ENCODE assay signal across 12 mouse cellular contexts in the genomic region with DNA sequence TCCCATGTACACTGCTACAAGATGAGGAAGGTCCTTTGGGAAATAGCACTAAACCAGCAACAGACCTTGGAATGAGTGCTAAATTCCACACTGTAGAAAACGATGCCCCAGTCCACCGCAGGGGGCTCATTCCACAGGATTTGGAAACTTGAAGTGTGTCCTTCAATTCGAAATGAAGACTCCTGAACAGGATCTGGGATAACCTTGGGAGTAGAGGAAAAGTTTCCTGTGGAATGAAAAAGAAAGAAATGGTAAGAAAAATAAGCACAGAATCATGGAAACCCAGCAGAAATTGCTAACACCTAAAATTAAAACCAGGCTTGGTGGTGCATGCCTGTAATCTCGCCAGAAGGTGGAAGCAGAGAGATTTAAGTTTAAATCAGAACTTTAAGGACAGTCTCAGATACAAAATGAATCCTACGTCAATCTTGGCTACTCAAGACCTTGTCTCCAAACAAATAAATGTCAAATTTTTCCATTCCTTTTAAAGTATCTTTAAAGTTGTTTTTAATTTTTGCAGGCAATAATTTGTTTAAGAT.
A peak's percentile ranks its signal among the peaks of the same experiment; 100 is the strongest.
DNase-seq lines count a peak whose midpoint lies in the region; ATAC-seq and TF ChIP-seq lines count a peak whose summit lies in the region.
"Had no signal": no experiment of that assay in that cellular context is flagged by ENCODE, and none has a peak within 500 bp of the region (broad histone marks: within the 10 kb centered on the region; RNA-seq: fewer than 3 reads in every experiment).

No protein-coding gene starts in this region.

- DNase-seq in hindbrain, embryonic 11.5 days (ENCODE audit: low spot score): peak; percentile 34
- DNase-seq in hindbrain, embryonic 14.5 days (ENCODE audit: low spot score): no peak
- DNase-seq in lung, embryonic 14.5 days: peak; percentile 56
- no peak for DNase-seq in lung, adult 2 months
- DNase-seq in NIH3T3 (ENCODE audit: low read depth): peak; percentile 45
- DNase-seq in mesoderm, embryonic 11.5 days (ENCODE audit: low read depth, low spot score): peak; percentile 30
- no peak for DNase-seq in cerebellum, postnatal 4 days (ENCODE audit: low spot score in 2 of 2)
- DNase-seq: cerebellum, postnatal 14 days; thymus, postnatal 36 days had no signal

- H3K27me3 ChIP-seq in hindbrain, embryonic 11.5 days (ENCODE audit: control insufficient read depth, insufficient read depth, low read length): no peaks in the 10 kb centered on the region
- no peaks in the 10 kb centered on the region for H3K27me3 ChIP-seq in hindbrain, embryonic 14.5 days (ENCODE audit: control insufficient read depth, insufficient read depth, low read length)
- no peaks in the 10 kb centered on the region for H3K27me3 ChIP-seq in lung, embryonic 14.5 days (ENCODE audit: insufficient read depth, low read length)
- H3K27me3 ChIP-seq: limb, embryonic 12.5 days had no signal

- ATAC-seq in hindbrain, embryonic 11.5 days (ENCODE audit: low FRiP score): no peak
- no peak for ATAC-seq in hindbrain, embryonic 14.5 days (ENCODE audit: low FRiP score)
- ATAC-seq in lung, embryonic 14.5 days (ENCODE audit: insufficient read depth): no peak
- ATAC-seq: activated CD4-positive, CD25-positive, alpha-beta regulatory T cell, adult 4 months had no signal

- no peak overlapping the region for H3K4me3 ChIP-seq in hindbrain, embryonic 11.5 days (ENCODE audit: low read depth, low read length)
- no peak overlapping the region for H3K4me3 ChIP-seq in hindbrain, embryonic 14.5 days (replicated peaks; ENCODE audit: low read length)
- no peak overlapping the region for H3K4me3 ChIP-seq in lung, embryonic 14.5 days (ENCODE audit: low read depth, low read length)
- H3K4me3 ChIP-seq in lung, adult 2 months (replicated peaks; ENCODE audit: extremely low read depth, low read depth, low read length): no peak overlapping the region
- H3K4me3 ChIP-seq: limb, embryonic 12.5 days had no signal

- no peak for TF ChIP-seq POLR2A in lung, adult 2 months (IDR thresholded peaks at IDR 0.05; ENCODE audit: borderline replicate concordance, extremely low read depth, low read depth, low read length)

- H3K9me3 ChIP-seq in hindbrain, embryonic 11.5 days (ENCODE audit: control insufficient read depth, low read length): no peaks in the 10 kb centered on the region
- no peaks in the 10 kb centered on the region for H3K9me3 ChIP-seq in hindbrain, embryonic 14.5 days (ENCODE audit: control insufficient read depth, low read length)
- H3K9me3 ChIP-seq in lung, embryonic 14.5 days (ENCODE audit: low read depth, low read length): no peaks in the 10 kb centered on the region
- H3K9me3 ChIP-seq: limb, embryonic 12.5 days had no signal

- H3K27ac ChIP-seq in hindbrain, embryonic 11.5 days (ENCODE audit: low read depth, low read length): no peak overlapping the region
- no peak overlapping the region for H3K27ac ChIP-seq in hindbrain, embryonic 14.5 days
- H3K27ac ChIP-seq in lung, embryonic 14.5 days (ENCODE audit: low read depth): no peak overlapping the region
- H3K27ac ChIP-seq: limb, embryonic 12.5 days had no signal

- H3K36me3 ChIP-seq in hindbrain, embryonic 11.5 days (ENCODE audit: control insufficient read depth, insufficient read depth, low read length): no peaks in the 10 kb centered on the region
- H3K36me3 ChIP-seq in hindbrain, embryonic 14.5 days (replicated peaks; ENCODE audit: control insufficient read depth, insufficient read depth): no peaks in the 10 kb centered on the region
- H3K36me3 ChIP-seq in lung, embryonic 14.5 days (ENCODE audit: insufficient read depth): no peaks in the 10 kb centered on the region
- H3K36me3 ChIP-seq: limb, embryonic 12.5 days had no signal

- no peaks in the 10 kb centered on the region for H3K4me1 ChIP-seq in hindbrain, embryonic 11.5 days (replicated peaks; ENCODE audit: control insufficient read depth, insufficient read depth, low read length)
- no peaks in the 10 kb centered on the region for H3K4me1 ChIP-seq in hindbrain, embryonic 14.5 days (replicated peaks; ENCODE audit: control insufficient read depth, insufficient read depth, low read length)
- H3K4me1 ChIP-seq in lung, embryonic 14.5 days (ENCODE audit: insufficient read depth): no peaks in the 10 kb centered on the region
- no peaks in the 10 kb centered on the region for H3K4me1 ChIP-seq in lung, adult 2 months (ENCODE audit: control insufficient read depth, insufficient read depth, low read length)
- H3K4me1 ChIP-seq: limb, embryonic 12.5 days had no signal

- TF ChIP-seq CTCF in lung, embryonic 14.5 days (IDR thresholded peaks at IDR 0.05; ENCODE audit: low read depth): peak; percentile 42
- no peak for TF ChIP-seq CTCF in lung, adult 2 months (IDR thresholded peaks at IDR 0.05; ENCODE audit: insufficient read depth, low read length)

- no peak overlapping the region for H3K9ac ChIP-seq in hindbrain, embryonic 11.5 days (ENCODE audit: low read depth, low read length)
- H3K9ac ChIP-seq in hindbrain, embryonic 14.5 days: no peak overlapping the region
- H3K9ac ChIP-seq in lung, embryonic 14.5 days: no peak overlapping the region
- H3K9ac ChIP-seq: limb, embryonic 12.5 days had no signal

- WGBS in hindbrain, embryonic 11.5 days: 55% methylated on average over 5 of the region's 5 CpGs
- WGBS in hindbrain, embryonic 14.5 days: 54% methylated on average over 5 of the region's 5 CpGs
- 45% methylated on average over 5 of the region's 5 CpGs for WGBS in lung, embryonic 14.5 days
- 49% methylated on average over 5 of the region's 5 CpGs for WGBS in lung, adult 2 months

- no peak overlapping the region for H3K4me2 ChIP-seq in hindbrain, embryonic 11.5 days (replicated peaks; ENCODE audit: low read depth, low read length)
- no peak overlapping the region for H3K4me2 ChIP-seq in hindbrain, embryonic 14.5 days (replicated peaks)
- H3K4me2 ChIP-seq in lung, embryonic 14.5 days: no peak overlapping the region
- H3K4me2 ChIP-seq: heart, embryonic 11.5 days; limb, embryonic 12.5 days had no signal

Comparison
In these comparisons a context has a peak if more than half of its experiments do, and no peak if none do; other contexts are left out.
1. DNase-seq: peak in hindbrain, embryonic 11.5 days (single experiment), lung, embryonic 14.5 days (single experiment), NIH3T3 (single experiment) and mesoderm, embryonic 11.5 days (single experiment); none in hindbrain, embryonic 14.5 days (single experiment), lung, adult 2 months (single experiment) and cerebellum, postnatal 4 days (0 of 2).